Mouse (Mus musculus): Measurements from ENCODE around the gene Ctnnbl1.

GRCm38 (mm10) chr2:157801505-157802357 is 64.5 kb downstream of the Ctnnbl1 start:
- no peak for TF ChIP-seq POLR2A (IDR thresholded peaks at IDR 0.05; ENCODE audit: borderline replicate concordance, extremely low read depth, low read depth, low read length)
- TF ChIP-seq CTCF (IDR thresholded peaks at IDR 0.05; ENCODE audit: insufficient read depth, low read length) = no peak

Measured in lung, adult 2 months (tissue).